Mouse (Mus musculus) MEL (cell line): ENCODE data around the gene Pmch. TPM values are rescaled to one million over a fixed set of nuclear protein-coding genes. Genes with fewer than 3 reads are reported as not detected.

Source experiments
- DNase-seq: peaks from one replicate; pipeline ENCODE4 v3.0.0; 2011; ENCODE audit warnings: low read depth, low spot score
- H3K27ac ChIP-seq: 2 replicates; pipeline ENCODE4 v1.5.1; 2012; ENCODE audit warnings: low read depth, mild to moderate bottlenecking, control low read depth, low read length, moderate library complexity; ENCODE audit not compliant: control insufficient read depth
- H3K27me3 ChIP-seq, 2 experiments: fragments of 150-350 bp in 1 of 2; sonication (generic) in 1 of 2; 2 replicates each; pipeline ENCODE4 v1.6.1; 2012; ENCODE audit warnings: low read length in 2 of 2, mild to moderate bottlenecking in 2 of 2, improper control_type of control experiment in 1 of 2, moderate library complexity in 1 of 2; ENCODE audit not compliant: insufficient read depth in 2 of 2, control insufficient read depth in 1 of 2
- H3K36me3 ChIP-seq, 2 experiments: 2 replicates each; pipeline ENCODE4 v1.6.1; 2012 to 2014; ENCODE audit warnings: low read length in 2 of 2, improper control_type of control experiment in 1 of 2, inconsistent platforms in 1 of 2, mild to moderate bottlenecking in 1 of 2; ENCODE audit not compliant: insufficient read depth in 2 of 2, control insufficient read depth in 1 of 2
- H3K4me1 ChIP-seq, 2 experiments: fragments of 150-350 bp in 1 of 2; sonication (generic) in 1 of 2; 2 replicates each; pipeline ENCODE4 v1.6.1; 2012; ENCODE audit warnings: low read length in 2 of 2, improper control_type of control experiment in 1 of 2, mild to moderate bottlenecking in 1 of 2; ENCODE audit not compliant: insufficient read depth in 2 of 2, control insufficient read depth in 1 of 2
- H3K4me3 ChIP-seq, 2 experiments: fragments of 150-350 bp in 1 of 2; sonication (generic) in 1 of 2; 2 replicates each; pipeline ENCODE4 v1.5.1; 2012; ENCODE audit warnings: low read depth in 2 of 2, low read length in 2 of 2, mild to moderate bottlenecking in 2 of 2, moderate library complexity in 2 of 2, control low read depth in 1 of 2, improper control_type of control experiment in 1 of 2; ENCODE audit not compliant: control insufficient read depth in 1 of 2, insufficient read depth in 1 of 2
- H3K79me2 ChIP-seq: 2 replicates; pipeline ENCODE4 v1.6.1; 2012; ENCODE audit warnings: mild to moderate bottlenecking, low read length, moderate library complexity; ENCODE audit not compliant: control insufficient read depth, poor library complexity, insufficient read depth
- H3K9ac ChIP-seq: 2 replicates; pipeline ENCODE4 v1.6.1; 2012; ENCODE audit warnings: low read depth, mild to moderate bottlenecking, control low read depth, low read length, moderate library complexity; ENCODE audit not compliant: control insufficient read depth, poor library complexity, severe bottlenecking
- H3K9me3 ChIP-seq: fragments of 150-350 bp; sonication (generic); replicated peaks from 2 replicates; pipeline ENCODE4 v1.6.1; 2012; ENCODE audit warnings: mild to moderate bottlenecking, low read length, improper control_type of control experiment, moderate library complexity; ENCODE audit not compliant: insufficient read depth
- CHD1 ChIP-seq: IDR thresholded peaks from 2 replicates; pipeline ENCODE4 v1.6.1; 2012; ENCODE audit warnings: low read depth, mild to moderate bottlenecking, inconsistent platforms, low read length, improper control_type of control experiment
- CTCF ChIP-seq, 3 experiments: IDR thresholded peaks in 2 of 3; conservative IDR thresholded peaks in 1 of 3; 2 replicates each; pipeline ENCODE4 v1.5.1; 2011 to 2012; ENCODE audit warnings: low read length in 3 of 3, low read depth in 2 of 3, mild to moderate bottlenecking in 2 of 3, improper control_type of control experiment in 1 of 3, inconsistent platforms in 1 of 3, mixed read lengths in 1 of 3, moderate library complexity in 1 of 3; ENCODE audit not compliant: control insufficient read depth in 1 of 3, insufficient read depth in 1 of 3, poor library complexity in 1 of 3, severe bottlenecking in 1 of 3
- E2F4 ChIP-seq: IDR thresholded peaks from 2 replicates; pipeline ENCODE4 v1.6.1; 2011; ENCODE audit warnings: low read depth, low read length, improper control_type of control experiment, borderline replicate concordance
- ELF1 ChIP-seq: IDR thresholded peaks from 2 replicates; pipeline ENCODE4 v1.6.1; 2014; ENCODE audit warnings: low read depth, mild to moderate bottlenecking, inconsistent platforms, low read length, improper control_type of control experiment, moderate library complexity
- GABPA ChIP-seq: IDR thresholded peaks from 2 replicates; pipeline ENCODE4 v1.6.1; 2012; ENCODE audit warnings: low read depth, mild to moderate bottlenecking, inconsistent platforms, low read length, improper control_type of control experiment, moderate library complexity
- JUND ChIP-seq: IDR thresholded peaks from 2 replicates; pipeline ENCODE4 v1.6.1; 2011; ENCODE audit warnings: low read depth, mild to moderate bottlenecking, improper control_type of control experiment, low read length
- MAX ChIP-seq: IDR thresholded peaks from 2 replicates; pipeline ENCODE4 v1.6.1; 2011; ENCODE audit warnings: low read length, improper control_type of control experiment
- MEF2A ChIP-seq: IDR thresholded peaks from 2 replicates; pipeline ENCODE4 v1.6.1; 2014; ENCODE audit warnings: low read depth, mild to moderate bottlenecking, inconsistent platforms, low read length, improper control_type of control experiment; ENCODE audit not compliant: poor library complexity, insufficient replicate concordance, severe bottlenecking; ENCODE audit errors: extremely low read depth
- MYB ChIP-seq: IDR thresholded peaks from 2 replicates; pipeline ENCODE4 v1.6.1; 2011; ENCODE audit warnings: mild to moderate bottlenecking, low read depth, low read length, improper control_type of control experiment
- MYC ChIP-seq: IDR thresholded peaks from 2 replicates; pipeline ENCODE4 v1.6.1; 2011; ENCODE audit warnings: low read depth, mild to moderate bottlenecking, low read length, improper control_type of control experiment, moderate library complexity
- NELFE ChIP-seq: IDR thresholded peaks from 2 replicates; pipeline ENCODE4 v1.6.1; 2011; ENCODE audit warnings: low read depth, low read length, improper control_type of control experiment
- POLR2A ChIP-seq, 2 experiments: IDR thresholded peaks; 2 replicates each; pipeline ENCODE4 v1.6.1; 2011 to 2012; ENCODE audit warnings: low read length in 2 of 2, mild to moderate bottlenecking in 2 of 2, control low read depth in 1 of 2, improper control_type of control experiment in 1 of 2, low read depth in 1 of 2, moderate library complexity in 1 of 2; ENCODE audit not compliant: control insufficient read depth in 1 of 2, insufficient read depth in 1 of 2, poor library complexity in 1 of 2
- POLR2AphosphoS5 ChIP-seq: IDR thresholded peaks from 2 replicates; pipeline ENCODE4 v1.6.1; 2012; ENCODE audit warnings: low read depth, borderline replicate concordance, mild to moderate bottlenecking, inconsistent platforms, low read length, moderate library complexity, mixed read lengths
- SIN3A ChIP-seq: IDR thresholded peaks from 2 replicates; pipeline ENCODE4 v1.6.1; 2012; ENCODE audit warnings: low read length, improper control_type of control experiment, inconsistent platforms
- USF2 ChIP-seq, 2 experiments: IDR thresholded peaks; 2 replicates each; pipeline ENCODE4 v1.6.1; 2011 to 2012; ENCODE audit warnings: improper control_type of control experiment in 2 of 2, low read length in 2 of 2, borderline replicate concordance in 1 of 2, inconsistent platforms in 1 of 2, low read depth in 1 of 2, mild to moderate bottlenecking in 1 of 2; ENCODE audit not compliant: insufficient read depth in 1 of 2
- ZC3H11A ChIP-seq: IDR thresholded peaks from 2 replicates; pipeline ENCODE4 v1.6.1; 2012; ENCODE audit warnings: low read depth, mild to moderate bottlenecking, inconsistent platforms, low read length, improper control_type of control experiment
- ZKSCAN1 ChIP-seq: IDR thresholded peaks from 2 replicates; pipeline ENCODE4 v1.6.1; 2012; ENCODE audit warnings: low read depth, mild to moderate bottlenecking, inconsistent platforms, low read length, improper control_type of control experiment, moderate library complexity
- ZMIZ1 ChIP-seq: IDR thresholded peaks from 2 replicates; pipeline ENCODE4 v1.6.1; 2012; ENCODE audit warnings: low read depth, mild to moderate bottlenecking, inconsistent platforms, low read length, improper control_type of control experiment, moderate library complexity
- ZNF384 ChIP-seq: IDR thresholded peaks from 2 replicates; pipeline ENCODE4 v1.6.1; 2012; ENCODE audit warnings: low read depth, mild to moderate bottlenecking, inconsistent platforms, low read length, improper control_type of control experiment
- polyA plus RNA-seq, 2 experiments: library from polyadenylated mRNA; stranded (reverse) in 1 of 2; unstranded in 1 of 2; fragments of >175 nt in 1 of 2; fragments of >200 nt in 1 of 2; gene quantifications; 2 replicates each; pipeline versions ENCODE4 v1.2.1 to v1.2.4; 2012; ENCODE audit warnings: low replicate concordance in 2 of 2, low read depth in 1 of 2; ENCODE audit not compliant: insufficient read length in 2 of 2, insufficient read depth in 1 of 2, missing spikeins in 1 of 2
- total RNA-seq: library from RNA; depleted of rRNA; stranded (reverse); fragments of 300-350 nt; gene quantifications from 2 replicates; pipeline ENCODE4 v1.2.3, GENCODE M21; 2012

The Pmch gene
- total and polyA plus RNA-seq, 3 experiments = 1.8 TPM; not detected in 2

- no peak overlapping the region for H3K4me3 ChIP-seq
- H3K79me2 ChIP-seq = no peaks in the 10 kb centered on the region
- no peaks in the 10 kb centered on the region for H3K36me3 ChIP-seq
- no peaks in the 10 kb centered on the region for H3K27me3 ChIP-seq
- H3K9me3 ChIP-seq = no peaks in the 10 kb centered on the region
- no peak for DNase-seq
- H3K4me1 ChIP-seq = no peaks in the 10 kb centered on the region
- H3K27ac ChIP-seq = no peak overlapping the region
- H3K9ac ChIP-seq = no peak overlapping the region
- no peak for TF ChIP-seq SIN3A
- TF ChIP-seq MAX = no peak
- TF ChIP-seq MYC = no peak
- TF ChIP-seq MYB = no peak
Observed at GRCm38 (mm10) chr10:88056950-88057649, 33.8 kb upstream of the Pmch start.

- no peaks in the 10 kb centered on the region for H3K4me1 ChIP-seq
- no peaks in the 10 kb centered on the region; a peak in 2 of 4 replicates for H3K27me3 ChIP-seq
- no peaks in the 10 kb centered on the region for H3K36me3 ChIP-seq
- H3K4me3 ChIP-seq = no peak overlapping the region
- no peak overlapping the region for H3K9ac ChIP-seq
- H3K79me2 ChIP-seq = no peaks in the 10 kb centered on the region
- TF ChIP-seq ZNF384 (no peak), MYC (no peak), E2F4 (no peak), MEF2A (no peak), CHD1 (no peak), USF2 (IDR thresholded peaks at IDR 0.05; ENCODE audit: borderline replicate concordance in 1 of 2, insufficient read depth in 1 of 2, low read depth in 1 of 2, low read length in 2 of 2) (no peak), SIN3A (no peak), GABPA (no peak), ZKSCAN1 (no peak), POLR2AphosphoS5 (no peak), ZMIZ1 (no peak), ELF1 (no peak), MYB (no peak), ZC3H11A (no peak), POLR2A (IDR thresholded peaks at IDR 0.05; ENCODE audit: control insufficient read depth in 1 of 2, insufficient read depth in 1 of 2, low read depth in 1 of 2, low read length in 2 of 2, poor library complexity in 1 of 2) (no peak), JUND (no peak), CTCF (IDR thresholded peaks at IDR 0.05 in 2 of 3, conservative IDR thresholded peaks at IDR 0.05 in 1 of 3; ENCODE audit: control insufficient read depth in 1 of 3, insufficient read depth in 1 of 3, low read depth in 2 of 3, low read length in 3 of 3, poor library complexity in 1 of 3, severe bottlenecking in 1 of 3) (no peak), NELFE (no peak), MAX (no peak)
- DNase-seq = no peak
- H3K27ac ChIP-seq = no peak overlapping the region
- H3K9me3 ChIP-seq = no peaks in the 10 kb centered on the region
Observed at GRCm38 (mm10) chr10:88063436-88063835, 27.4 kb upstream of the Pmch start.
